Mouse (Mus musculus) layer of hippocampus, adult 11-12 months (tissue): Measurements from ENCODE around the gene Ciapin1.

ENCODE experiments used
- DNase-seq: peaks from one replicate; pipeline ENCODE4 v3.0.0; 2022; ENCODE audit warnings: low spot score

Ciapin1 gene

GRCm38 (mm10) chr8:94805811-94806210 lies 32.3 kb downstream of the Ciapin1 start:
- DNase-seq = no peak

- no peak for DNase-seq
Observed at GRCm38 (mm10) chr8:94804546-94805340, 33.4 kb downstream of the Ciapin1 start.

- DNase-seq = no peak
Observed at GRCm38 (mm10) chr8:94803551-94803950, 34.6 kb downstream of the Ciapin1 start.

- no peak for DNase-seq
Observed at GRCm38 (mm10) chr8:94802375-94802774, 35.8 kb downstream of the Ciapin1 start.

- DNase-seq = peak; percentile 40
Observed at GRCm38 (mm10) chr8:94801293-94802095, 36.7 kb downstream of the Ciapin1 start.

GRCm38 (mm10) chr8:94800278-94800968 lies 37.7 kb downstream of the Ciapin1 start:
- DNase-seq = peak; percentile 59

GRCm38 (mm10) chr8:94794782-94795181 lies 43.4 kb downstream of the Ciapin1 start:
- no peak for DNase-seq

GRCm38 (mm10) chr8:94794368-94794767 lies 43.8 kb downstream of the Ciapin1 start:
- DNase-seq = no peak

GRCm38 (mm10) chr8:94789256-94789955 lies 48.8 kb downstream of the Ciapin1 start:
- no peak for DNase-seq

GRCm38 (mm10) chr8:94787524-94788501 lies 50.3 kb downstream of the Ciapin1 start:
- no peak for DNase-seq

- DNase-seq = no peak
Observed at GRCm38 (mm10) chr8:94785995-94786595, 52.1 kb downstream of the Ciapin1 start.

- DNase-seq = no peak
Observed at GRCm38 (mm10) chr8:94785247-94785985, 52.7 kb downstream of the Ciapin1 start.

GRCm38 (mm10) chr8:94783890-94784289 lies 54.3 kb downstream of the Ciapin1 start:
- DNase-seq = no peak

GRCm38 (mm10) chr8:94781838-94782235 lies 56.3 kb downstream of the Ciapin1 start:
- no peak for DNase-seq

- no peak for DNase-seq
Observed at GRCm38 (mm10) chr8:94781155-94781837, 56.9 kb downstream of the Ciapin1 start.

- DNase-seq = no peak
Observed at GRCm38 (mm10) chr8:94780491-94781154, 57.5 kb downstream of the Ciapin1 start.

- no peak for DNase-seq
Observed at GRCm38 (mm10) chr8:94779534-94780294, 58.4 kb downstream of the Ciapin1 start.
